Mouse (Mus musculus) heart, embryonic 16.5 days (tissue): ENCODE measurements around the gene Ctbp1. TPM values are rescaled to one million over a fixed set of nuclear protein-coding genes. Genes with fewer than 3 reads are reported as not detected.

Experiments used
- polyA plus RNA-seq: library from polyadenylated mRNA; unstranded; fragments of >200 nt; fragmentation: Nextera tagmentation; extraction: Ambion mirVana; gene quantifications from 2 replicates; pipeline ENCODE4 v1.2.1, GENCODE M21; 2015

Gene Ctbp1
- polyA plus RNA-seq, 1 experiment from 2014 or later = 228 TPM

Other genes with a start within 250 kb of the Ctbp1 start
- 0.10 and 0.80 TPM in 2 replicates for gene Slc5a1, start 170.8 kb downstream of the Ctbp1 start, polyA plus RNA-seq
- gene Spon2, start 56.5 kb downstream of the Ctbp1 start, polyA plus RNA-seq = 67.2 and 71.5 TPM in 2 replicates
- gene Maea, start 60.5 kb upstream of the Ctbp1 start, polyA plus RNA-seq = 144 and 145 TPM in 2 replicates
- 4.2 and 4.7 TPM in 2 replicates for gene Uvssa, start 103.6 kb upstream of the Ctbp1 start, polyA plus RNA-seq
- gene Nkx1-1, start 159.0 kb upstream of the Ctbp1 start, polyA plus RNA-seq = not detected in 2 replicates